Mouse (Mus musculus): ENCODE data around the gene Kcns1.

GRCm38 (mm10) chr2:164164941-164165340, 6.0 kb downstream of the Kcns1 start:
- no peak for TF ChIP-seq CTCF (IDR thresholded peaks at IDR 0.05; ENCODE audit: extremely low read depth, insufficient read depth, insufficient read length, insufficient replicate concordance)
- no peak for TF ChIP-seq POLR2A (IDR thresholded peaks at IDR 0.05; ENCODE audit: low read depth, low read length)
